Mouse (Mus musculus) cerebellum, adult 2 months (tissue): Measurements from ENCODE around the gene Rnf220. TPM values are rescaled to one million over a fixed set of nuclear protein-coding genes. Genes with fewer than 3 reads are reported as not detected.

ENCODE experiments used
- DNase-seq, 2 experiments: peaks; one replicate each; pipeline ENCODE4 v3.0.0; 2021
- H3K27ac ChIP-seq: fragments of 200-500 bp; 2 replicates; pipeline ENCODE4 v1.5.1; 2012; ENCODE audit warnings: low read length, control low read depth, inconsistent platforms; ENCODE audit not compliant: insufficient read depth
- H3K27me3 ChIP-seq: fragments of 200-500 bp; 2 replicates; pipeline ENCODE4 v1.6.1; 2012; ENCODE audit warnings: inconsistent platforms, mild to moderate bottlenecking, low read length, moderate library complexity; ENCODE audit not compliant: control insufficient read depth, insufficient read depth
- H3K4me1 ChIP-seq: fragments of 200-500 bp; 2 replicates; pipeline ENCODE4 v1.6.1; 2011; ENCODE audit warnings: low read length; ENCODE audit not compliant: control insufficient read depth, insufficient read depth
- H3K4me3 ChIP-seq: fragments of 200-500 bp; replicated peaks from 2 replicates; pipeline ENCODE3; 2011; ENCODE audit warnings: mild to moderate bottlenecking, low read depth, low read length, control low read depth; ENCODE audit not compliant: insufficient read depth
- CTCF ChIP-seq: fragments of 200-500 bp; IDR thresholded peaks from 2 replicates; pipeline ENCODE4 v1.5.1; 2011; ENCODE audit warnings: low read depth, mild to moderate bottlenecking, control low read depth, low read length, moderate library complexity, borderline replicate concordance; ENCODE audit not compliant: insufficient read depth
- POLR2A ChIP-seq: fragments of 200-500 bp; IDR thresholded peaks from 2 replicates; pipeline ENCODE4 v1.6.1; 2011; ENCODE audit warnings: low read length, control low read depth, borderline replicate concordance; ENCODE audit not compliant: insufficient read depth
- WGBS: fragments of 180-500 bp; shearing (Covaris S2); methylation state at CpG from one replicate; pipeline ENCODE4 v1.1.7; 2018; 5-methylcytosine and 5-hydroxymethylcytosine counted together
- polyA plus RNA-seq: library from polyadenylated mRNA; depleted of rRNA; stranded (reverse); fragments of >200 nt; gene quantifications from 2 replicates; pipeline ENCODE4 v1.2.3, GENCODE M21; 2012

Gene Rnf220
- polyA plus RNA-seq, 1 experiment = 183 TPM

- no peak for TF ChIP-seq CTCF
- H3K4me1 ChIP-seq = no peaks in the 10 kb centered on the region
- no peak overlapping the region; the same call in 1 of the 2 replicates for H3K27ac ChIP-seq
- no peaks in the 10 kb centered on the region for H3K27me3 ChIP-seq
- WGBS = 94% methylated on average over 17 of the region's 17 CpGs
- no peak overlapping the region for H3K4me3 ChIP-seq
- DNase-seq = no peak
Measured at GRCm38 (mm10) chr4:117276281-117276711, 220.6 kb downstream of the Rnf220 start.

- H3K4me1 ChIP-seq = no peaks in the 10 kb centered on the region
- no peak overlapping the region for H3K4me3 ChIP-seq
- no peak overlapping the region for H3K27ac ChIP-seq
- no peaks in the 10 kb centered on the region for H3K27me3 ChIP-seq
- no peak for TF ChIP-seq CTCF
- no peak for TF ChIP-seq POLR2A
- WGBS = 74% methylated on average over 4 of the region's 4 CpGs
- DNase-seq = no peak
Measured at GRCm38 (mm10) chr4:117274720-117275119, 222.1 kb downstream of the Rnf220 start.

GRCm38 (mm10) chr4:117272459-117272858 lies 224.4 kb downstream of the Rnf220 start:
- H3K27me3 ChIP-seq = no peaks in the 10 kb centered on the region
- WGBS = 25% methylated on average over 12 of the region's 12 CpGs
- no peak overlapping the region for H3K4me3 ChIP-seq
- H3K4me1 ChIP-seq = no peaks in the 10 kb centered on the region
- H3K27ac ChIP-seq = no peak overlapping the region
- no peak for TF ChIP-seq POLR2A
- TF ChIP-seq CTCF = no peak
- peak in 1 of 2 experiments; percentile 11 for DNase-seq

GRCm38 (mm10) chr4:117270278-117270677 lies 226.6 kb downstream of the Rnf220 start:
- Histone ChIP-seq H3K4me3 (no peak overlapping the region), H3K27me3 (no peaks in the 10 kb centered on the region), H3K4me1 (no peaks in the 10 kb centered on the region), H3K27ac (no peak overlapping the region)
- TF ChIP-seq POLR2A (no peak), CTCF (peak; percentile 89)
- 5% methylated on average over 6 of the region's 6 CpGs for WGBS
- DNase-seq = peak; percentile 53 to 68

GRCm38 (mm10) chr4:117267831-117268437 lies 228.9 kb downstream of the Rnf220 start:
- DNase-seq = no peak
- Histone ChIP-seq H3K4me3 (no peak overlapping the region), H3K27ac (no peak overlapping the region), H3K27me3 (no peaks in the 10 kb centered on the region), H3K4me1 (no peaks in the 10 kb centered on the region)
- WGBS = 85% methylated on average over 25 of the region's 25 CpGs
- TF ChIP-seq POLR2A = no peak
- TF ChIP-seq CTCF = no peak

- no peak overlapping the region for H3K4me3 ChIP-seq
- peak; percentile 59 to 73 for DNase-seq
- TF ChIP-seq CTCF (peak; percentile 97), POLR2A (no peak)
- no peak overlapping the region for H3K27ac ChIP-seq
- WGBS = 11% methylated on average over 2 of the region's 2 CpGs
- no peaks in the 10 kb centered on the region for H3K27me3 ChIP-seq
- H3K4me1 ChIP-seq = no peaks in the 10 kb centered on the region
Measured at GRCm38 (mm10) chr4:117267284-117267683, 229.6 kb downstream of the Rnf220 start.

GRCm38 (mm10) chr4:117262987-117263386 lies 233.9 kb downstream of the Rnf220 start:
- Histone ChIP-seq H3K4me1 (0 out of 2 replicates have a peak, but pooled peaks cover 2% of the 10 kb centered on the region), H3K4me3 (no peak overlapping the region), H3K27me3 (no peaks in the 10 kb centered on the region), H3K27ac (no peak overlapping the region)
- no peak for DNase-seq
- WGBS = 57% methylated on average over 8 of the region's 8 CpGs
- no peak for TF ChIP-seq CTCF
- TF ChIP-seq POLR2A = no peak

- Histone ChIP-seq H3K4me3 (no peak overlapping the region), H3K27ac (no peak overlapping the region), H3K4me1 (0 out of 2 replicates have a peak, but pooled peaks cover 2% of the 10 kb centered on the region), H3K27me3 (no peaks in the 10 kb centered on the region)
- peak in 1 of 2 experiments; percentile 39 for DNase-seq
- whole genome bisulfite sequencing = 52% methylated on average over 13 of the region's 13 CpGs
- TF ChIP-seq POLR2A (no peak), CTCF (no peak)
Measured at GRCm38 (mm10) chr4:117262101-117262913, 234.5 kb downstream of the Rnf220 start.
